Mouse (Mus musculus) heart, adult 2 months (tissue): ENCODE results near the gene Cog3.

Experiments
- CTCF ChIP-seq: fragments of 200-600 bp; IDR thresholded peaks from 2 replicates; pipeline ENCODE4 v1.8.1; 2022; ENCODE audit warnings: antibody characterized with exemption, mild to moderate bottlenecking, moderate library complexity
- EP300 ChIP-seq: fragments of 200-500 bp; IDR thresholded peaks from 2 replicates; pipeline ENCODE4 v1.6.1; 2011; ENCODE audit warnings: low read depth, low read length, control low read depth; ENCODE audit not compliant: insufficient read depth
- POLR2A ChIP-seq: fragments of 200-500 bp; IDR thresholded peaks from 2 replicates; pipeline ENCODE4 v1.6.1; 2011; ENCODE audit warnings: mild to moderate bottlenecking, low read depth, low read length, control low read depth; ENCODE audit not compliant: insufficient read depth

DNA sequence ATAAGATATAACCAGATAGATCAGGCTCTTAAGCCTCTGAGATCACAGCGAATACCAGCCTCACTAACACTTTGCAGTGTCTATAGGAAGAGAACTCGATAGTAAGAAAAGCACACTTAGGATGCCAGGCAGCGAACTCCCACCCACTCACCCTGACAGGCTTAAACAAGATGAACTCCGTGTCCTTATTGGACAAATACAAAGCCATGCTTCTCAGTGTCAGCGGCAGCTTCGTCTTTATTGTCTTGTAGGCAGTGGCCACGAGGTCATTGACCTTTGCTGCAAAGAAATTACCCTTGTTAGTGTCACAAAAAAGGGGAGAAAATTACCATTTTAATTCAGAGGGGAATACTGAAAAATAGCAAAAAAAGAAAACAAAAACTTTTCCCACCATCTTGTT lies 46.5 kb downstream of the Cog3 start:
- no peak for TF ChIP-seq POLR2A
- TF ChIP-seq CTCF, result no peak
- TF ChIP-seq EP300, result no peak
